Mouse (Mus musculus) lung, embryonic 14.5 days (tissue): ENCODE results near the gene E130218I03Rik. TPM values are rescaled to one million over a fixed set of nuclear protein-coding genes. Genes with fewer than 3 reads are reported as not detected.

Experiments
- ATAC-seq: fragments of 200-750 bp; cut with Nextera tagmentation; 2 replicates; pipeline ENCODE4 v1.8.0; 2017; ENCODE audit warnings: mild to moderate bottlenecking, moderate TSS enrichment, moderate library complexity; ENCODE audit not compliant: insufficient read depth
- DNase-seq: peaks from one replicate; pipeline ENCODE4 v3.0.0-alpha.2; 2015
- H3K27ac ChIP-seq: fragments of 300-500 bp; sonication (generic); 2 replicates; pipeline ENCODE4 v1.5.1; 2014; ENCODE audit warnings: low read depth, mild to moderate bottlenecking, moderate library complexity
- H3K27me3 ChIP-seq: fragments of 300-500 bp; sonication (generic); 2 replicates; pipeline ENCODE4 v1.6.1; 2014; ENCODE audit warnings: low read length, control low read depth; ENCODE audit not compliant: insufficient read depth
- H3K36me3 ChIP-seq: fragments of 300-500 bp; sonication (generic); 2 replicates; pipeline ENCODE4 v1.6.1; 2014; ENCODE audit warnings: control low read depth; ENCODE audit not compliant: insufficient read depth
- H3K4me1 ChIP-seq: fragments of 300-500 bp; sonication (generic); 2 replicates; pipeline ENCODE4 v1.6.1; 2014; ENCODE audit warnings: antibody characterized with exemption, control low read depth; ENCODE audit not compliant: insufficient read depth
- H3K4me2 ChIP-seq: fragments of 300-500 bp; sonication (generic); 2 replicates; pipeline ENCODE4 v1.6.1; 2014; ENCODE audit warnings: mild to moderate bottlenecking
- H3K4me3 ChIP-seq: fragments of 300-500 bp; sonication (generic); 2 replicates; pipeline ENCODE4 v1.5.1; 2014; ENCODE audit warnings: low read depth, low read length
- H3K9ac ChIP-seq: fragments of 300-500 bp; sonication (generic); 2 replicates; pipeline ENCODE4 v1.6.1; 2014
- H3K9me3 ChIP-seq: fragments of 300-500 bp; sonication (generic); 2 replicates; pipeline ENCODE4 v1.6.1; 2016; ENCODE audit warnings: low read depth, low read length, control low read depth
- CTCF ChIP-seq: IDR thresholded peaks from 2 replicates; pipeline ENCODE4 v1.5.1; 2016; ENCODE audit warnings: antibody characterized with exemption, low read depth
- WGBS: fragments of 180-500 bp; shearing (Covaris S2); extraction: QIAGEN DNeasy Blood & Tissue Kit; methylation state at CpG from one replicate; pipeline ENCODE4 v1.1.7; 2014; 5-methylcytosine and 5-hydroxymethylcytosine counted together
- polyA plus RNA-seq: library from polyadenylated mRNA; unstranded; fragments of >200 nt; fragmentation: Nextera tagmentation; extraction: Ambion mirVana; gene quantifications from 2 replicates; pipeline ENCODE4 v1.2.1, GENCODE M21; 2014

E130218I03Rik gene
- polyA plus RNA-seq, 1 experiment from 2014 or later, result 0.29 TPM

GRCm38 (mm10) chr4:134252911-134253721 lies 9.7 kb downstream of the E130218I03Rik start:
- DNase-seq, result peak; percentile 28
- Histone ChIP-seq H3K4me3 (peak overlapping the region; percentile 48), H3K9me3 (no peaks in the 10 kb centered on the region), H3K9ac (0 out of 2 replicates have a peak overlapping the region, but pooled peaks have one; percentile 0), H3K27me3 (peaks cover 54% of the 10 kb centered on the region), H3K27ac (peak overlapping the region; percentile 3; the same call in 1 of the 2 replicates), H3K4me1 (peaks cover 11% of the 10 kb centered on the region), H3K4me2 (peak overlapping the region; percentile 94), H3K36me3 (no peaks in the 10 kb centered on the region)
- no peak for ATAC-seq
- TF ChIP-seq CTCF, result no peak
- 14% methylated on average over 15 of the region's 15 CpGs for WGBS

- peak within 1 kb of the TSS; percentile 0; the same call in 1 of the 2 replicates for H3K9ac ChIP-seq
- H3K4me2 ChIP-seq, result peak within 1 kb of the TSS; percentile 94
- no peaks in the 10 kb centered on the region for H3K36me3 ChIP-seq
- H3K9me3 ChIP-seq, result no peaks in the 10 kb centered on the region
- H3K27me3 ChIP-seq, result peaks cover 49% of the 10 kb centered on the region
- H3K4me1 ChIP-seq, result peaks cover 11% of the 10 kb centered on the region
- DNase-seq (peak; percentile 64), ATAC-seq (no peak)
- WGBS, result 2% methylated on average over 13 of the region's 13 CpGs
- TF ChIP-seq CTCF, result no peak
- peak within 1 kb of the TSS; percentile 48 for H3K4me3 ChIP-seq
- H3K27ac ChIP-seq, result peak within 1 kb of the TSS; percentile 3; the same call in 1 of the 2 replicates
Observed at GRCm38 (mm10) chr4:134253722-134254324, 10.4 kb downstream of the E130218I03Rik start, which contains the start of gene Grrp1. Grrp1 (minus strand) TSS chr4:134254106.

GRCm38 (mm10) chr4:134254835-134255234 lies 11.4 kb downstream of the E130218I03Rik start:
- DNase-seq, result no peak
- Histone ChIP-seq H3K9me3 (no peaks in the 10 kb centered on the region), H3K9ac (no peak overlapping the region), H3K27ac (no peak overlapping the region), H3K27me3 (peaks cover 41% of the 10 kb centered on the region), H3K36me3 (no peaks in the 10 kb centered on the region), H3K4me2 (no peak overlapping the region), H3K4me1 (peaks cover 11% of the 10 kb centered on the region), H3K4me3 (no peak overlapping the region)
- no peak for TF ChIP-seq CTCF
- no peak for ATAC-seq
- 48% methylated on average over 3 of the region's 3 CpGs for WGBS

- Histone ChIP-seq H3K9ac (no peak overlapping the region), H3K9me3 (no peaks in the 10 kb centered on the region), H3K27ac (no peak overlapping the region), H3K27me3 (peaks cover 31% of the 10 kb centered on the region), H3K4me1 (peaks cover 6% of the 10 kb centered on the region), H3K4me2 (no peak overlapping the region), H3K4me3 (no peak overlapping the region), H3K36me3 (no peaks in the 10 kb centered on the region)
- DNase-seq, result peak; percentile 37
- WGBS, result 33% methylated on average over 4 of the region's 4 CpGs
- no peak for TF ChIP-seq CTCF
- no peak for ATAC-seq
Observed at GRCm38 (mm10) chr4:134255854-134256253, 12.4 kb downstream of the E130218I03Rik start.

GRCm38 (mm10) chr4:134256407-134257197 lies 13.1 kb downstream of the E130218I03Rik start:
- DNase-seq (peak; percentile 53), ATAC-seq (no peak)
- H3K27ac ChIP-seq, result peak overlapping the region; percentile 48; the same call in 1 of the 2 replicates
- peak overlapping the region; percentile 7; the same call in 1 of the 2 replicates for H3K9ac ChIP-seq
- H3K4me3 ChIP-seq, result no peak overlapping the region
- peaks cover 4% of the 10 kb centered on the region; the same call in 1 of the 2 replicates for H3K4me1 ChIP-seq
- 10% methylated on average over 19 of the region's 19 CpGs for WGBS
- peak overlapping the region; percentile 16; the same call in 1 of the 2 replicates for H3K4me2 ChIP-seq
- H3K27me3 ChIP-seq, result peaks cover 23% of the 10 kb centered on the region
- TF ChIP-seq CTCF, result no peak
- no peaks in the 10 kb centered on the region for H3K9me3 ChIP-seq
- no peaks in the 10 kb centered on the region for H3K36me3 ChIP-seq

GRCm38 (mm10) chr4:134257198-134258009 lies 13.9 kb downstream of the E130218I03Rik start:
- no peak for DNase-seq
- 0 out of 2 replicates have a peak, but pooled peaks cover 4% of the 10 kb centered on the region for H3K4me1 ChIP-seq
- H3K36me3 ChIP-seq, result no peaks in the 10 kb centered on the region
- H3K4me3 ChIP-seq, result no peak overlapping the region
- 33% methylated on average over 11 of the region's 11 CpGs for WGBS
- peak overlapping the region; percentile 48; the same call in 1 of the 2 replicates for H3K27ac ChIP-seq
- H3K27me3 ChIP-seq, result peaks cover 15% of the 10 kb centered on the region
- H3K4me2 ChIP-seq, result peak overlapping the region; percentile 16; the same call in 1 of the 2 replicates
- H3K9me3 ChIP-seq, result no peaks in the 10 kb centered on the region
- ATAC-seq, result 0 out of 2 replicates have a peak, but pooled peaks have one; percentile 26
- no peak overlapping the region for H3K9ac ChIP-seq
- TF ChIP-seq CTCF, result no peak
